Mouse (Mus musculus) small intestine, adult 2 months (tissue): ENCODE results near the gene Kif5a. TPM values are rescaled to one million over a fixed set of nuclear protein-coding genes. Genes with fewer than 3 reads are reported as not detected.
A peak's percentile ranks its signal among the peaks of the same experiment; 100 is the strongest.

Experiments
- H3K27ac ChIP-seq: fragments of 200-500 bp; 2 replicates; pipeline ENCODE4 v1.5.1; 2012; ENCODE audit warnings: low read depth, low read length, control low read depth, inconsistent platforms; ENCODE audit not compliant: insufficient read depth
- H3K27me3 ChIP-seq: fragments of 200-500 bp; 2 replicates; pipeline ENCODE4 v1.6.1; 2012; ENCODE audit warnings: mild to moderate bottlenecking, moderate library complexity, low read length, inconsistent platforms; ENCODE audit not compliant: control insufficient read depth, insufficient read depth
- H3K36me3 ChIP-seq: fragments of 200-500 bp; 2 replicates; pipeline ENCODE4 v1.6.1; 2012; ENCODE audit warnings: mild to moderate bottlenecking, low read length, control low read depth, inconsistent platforms; ENCODE audit not compliant: control insufficient read depth, insufficient read depth
- H3K4me1 ChIP-seq: fragments of 200-500 bp; 2 replicates; pipeline ENCODE4 v1.6.1; 2012; ENCODE audit warnings: low read length, inconsistent platforms, mixed read lengths; ENCODE audit not compliant: control insufficient read depth, insufficient read depth, insufficient read length
- H3K4me3 ChIP-seq: fragments of 200-500 bp; 2 replicates; pipeline ENCODE4 v1.5.1; 2012; ENCODE audit warnings: low read depth, mild to moderate bottlenecking, control low read depth, inconsistent platforms, low read length, moderate library complexity
- CTCF ChIP-seq: fragments of 200-500 bp; IDR thresholded peaks from 2 replicates; pipeline ENCODE4 v1.5.1; 2012; ENCODE audit warnings: low read depth, mild to moderate bottlenecking, control low read depth, inconsistent platforms, low read length, moderate library complexity, mixed read lengths; ENCODE audit not compliant: insufficient replicate concordance, insufficient read length; ENCODE audit errors: extremely low read depth
- POLR2A ChIP-seq: fragments of 200-500 bp; IDR thresholded peaks from 2 replicates; pipeline ENCODE4 v1.6.1; 2012; ENCODE audit warnings: low read depth, mild to moderate bottlenecking, control low read depth, inconsistent platforms, low read length, moderate library complexity
- WGBS: fragments of 180-500 bp; shearing (Covaris S2); methylation state at CpG from one replicate; pipeline ENCODE4 v1.1.7; 2018; 5-methylcytosine and 5-hydroxymethylcytosine counted together
- polyA plus RNA-seq: library from polyadenylated mRNA; depleted of rRNA; stranded (reverse); fragments of >200 nt; gene quantifications from 2 replicates; pipeline ENCODE4 v1.2.3, GENCODE M21; 2012

The Kif5a gene
- polyA plus RNA-seq, 1 experiment = 1.8 TPM

- 53% methylated on average over 5 of the region's 5 CpGs for WGBS
- H3K27ac ChIP-seq = no peak overlapping the region
- TF ChIP-seq POLR2A (no peak), CTCF (no peak)
- H3K36me3 ChIP-seq = peaks cover 32% of the 10 kb centered on the region
- H3K4me1 ChIP-seq = peaks cover 10% of the 10 kb centered on the region; the same call in 1 of the 2 replicates
- H3K4me3 ChIP-seq = no peak overlapping the region
- 0 out of 2 replicates have a peak, but pooled peaks cover 2% of the 10 kb centered on the region for H3K27me3 ChIP-seq
Measured at GRCm38 (mm10) chr10:127268401-127268800, 5.3 kb upstream of the Kif5a start.

- TF ChIP-seq POLR2A = no peak
- no peak for TF ChIP-seq CTCF
- Histone ChIP-seq H3K36me3 (peaks cover 22% of the 10 kb centered on the region), H3K4me3 (peak overlapping the region; percentile 89), H3K27me3 (peaks cover 7% of the 10 kb centered on the region), H3K27ac (peak overlapping the region; percentile 30; the same call in 1 of the 2 replicates), H3K4me1 (peaks cover 14% of the 10 kb centered on the region)
- WGBS = 53% methylated on average over 5 of the region's 5 CpGs
Measured at GRCm38 (mm10) chr10:127267318-127267717, 4.2 kb upstream of the Kif5a start.

GRCm38 (mm10) chr10:127266112-127267091 lies 3.3 kb upstream of the Kif5a start, which contains the start of gene Dctn2:
Dctn2 (plus strand) TSS chr10:127266368.
- 1% methylated on average over 70 of the region's 70 CpGs for WGBS
- H3K27ac ChIP-seq = peak within 1 kb of the TSS; percentile 30
- peaks cover 15% of the 10 kb centered on the region for H3K36me3 ChIP-seq
- TF ChIP-seq POLR2A (peak; percentile 48), CTCF (no peak)
- peak within 1 kb of the TSS; percentile 89 for H3K4me3 ChIP-seq
- peaks cover 8% of the 10 kb centered on the region for H3K27me3 ChIP-seq
- H3K4me1 ChIP-seq = peaks cover 14% of the 10 kb centered on the region

DNA sequence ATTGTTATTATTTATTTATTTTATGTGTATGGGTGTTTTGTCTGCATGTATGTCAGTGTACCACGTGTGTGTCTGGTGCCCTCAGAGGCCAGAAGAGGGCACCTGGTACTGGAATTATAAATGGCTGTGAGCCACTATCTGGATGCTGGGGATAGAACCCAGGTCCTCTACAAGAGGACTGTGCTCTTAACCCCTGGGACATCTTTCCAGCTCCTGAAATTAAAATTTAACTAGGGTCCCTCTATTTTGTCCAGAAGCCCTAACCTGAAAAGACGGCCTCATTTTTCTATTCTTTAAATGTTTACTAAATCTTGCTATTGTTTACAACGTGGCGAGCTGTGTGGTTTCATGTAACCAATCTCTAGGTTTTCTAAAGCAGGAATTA lies 2.6 kb upstream of the Kif5a start:
- Histone ChIP-seq H3K4me1 (peaks cover 14% of the 10 kb centered on the region), H3K4me3 (no peak overlapping the region), H3K27ac (no peak overlapping the region), H3K27me3 (peaks cover 8% of the 10 kb centered on the region), H3K36me3 (peaks cover 12% of the 10 kb centered on the region)
- TF ChIP-seq CTCF (peak; percentile 15; the same call in 1 of the 2 replicates), POLR2A (no peak)
- 24% methylated on average over 4 of the region's 4 CpGs for WGBS

DNA sequence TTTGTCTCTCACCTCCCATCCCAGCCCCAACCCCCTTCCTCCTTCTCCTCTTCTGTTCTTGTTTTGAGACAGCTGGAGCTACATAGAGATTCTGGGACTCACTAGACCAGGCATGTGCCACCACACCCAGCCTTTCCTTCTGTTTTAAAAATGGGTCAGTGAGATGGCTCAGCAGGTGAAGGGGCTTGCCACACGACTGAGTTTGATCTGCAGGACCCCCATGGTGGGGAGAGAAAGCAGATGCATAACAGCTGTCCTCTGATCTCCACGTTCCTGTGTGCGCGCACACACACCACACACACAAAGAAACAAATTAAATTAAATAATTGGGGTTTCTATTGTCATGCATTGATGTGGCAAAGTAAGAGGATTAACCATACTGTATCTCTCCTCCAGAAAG lies 1.8 kb upstream of the Kif5a start:
- Histone ChIP-seq H3K27me3 (peaks cover 8% of the 10 kb centered on the region), H3K4me1 (peaks cover 14% of the 10 kb centered on the region), H3K4me3 (no peak overlapping the region), H3K27ac (no peak overlapping the region), H3K36me3 (peaks cover 8% of the 10 kb centered on the region)
- TF ChIP-seq CTCF (no peak), POLR2A (no peak)
- WGBS = 78% methylated on average over 4 of the region's 4 CpGs

GRCm38 (mm10) chr10:127264336-127264735 lies 1.2 kb upstream of the Kif5a start:
- H3K4me3 ChIP-seq = no peak overlapping the region
- peaks cover 8% of the 10 kb centered on the region for H3K27me3 ChIP-seq
- peaks cover 6% of the 10 kb centered on the region for H3K36me3 ChIP-seq
- peaks cover 14% of the 10 kb centered on the region for H3K4me1 ChIP-seq
- TF ChIP-seq POLR2A = no peak
- TF ChIP-seq CTCF = no peak
- H3K27ac ChIP-seq = no peak overlapping the region
- 83% methylated on average over 8 of the region's 8 CpGs for WGBS

- TF ChIP-seq POLR2A (no peak), CTCF (no peak)
- 58% methylated on average over 3 of the region's 3 CpGs for whole genome bisulfite sequencing
- Histone ChIP-seq H3K36me3 (peaks cover under 1% of the 10 kb centered on the region; the same call in 1 of the 2 replicates), H3K27ac (no peak overlapping the region), H3K27me3 (peaks cover 8% of the 10 kb centered on the region), H3K4me3 (no peak overlapping the region), H3K4me1 (peaks cover 14% of the 10 kb centered on the region)
Measured at GRCm38 (mm10) chr10:127263631-127264030, 483 bp upstream of the Kif5a start.
